Mouse (Mus musculus): Measurements from ENCODE around the gene Prl2c2.
"Not testable (repeated sequence)": the region's sequence is repeated elsewhere in the genome, so short reads cannot be mapped to it uniquely, and the experiment has no call there.

Gene Prl2c2

GRCm38 (mm10) chr13:13005283-13005682, at the start of gene Prl2c2:
Gene Prl2c2, minus strand, starts transcription at chr13:13005383.
- CTCF ChIA-PET, POLR2A ChIA-PET: not testable (repeated sequence)

GRCm38 (mm10) chr13:13025872-13026271, 20.7 kb upstream of the Prl2c2 start:
- POLR2A ChIA-PET, CTCF ChIA-PET: not testable (repeated sequence)

DNA sequence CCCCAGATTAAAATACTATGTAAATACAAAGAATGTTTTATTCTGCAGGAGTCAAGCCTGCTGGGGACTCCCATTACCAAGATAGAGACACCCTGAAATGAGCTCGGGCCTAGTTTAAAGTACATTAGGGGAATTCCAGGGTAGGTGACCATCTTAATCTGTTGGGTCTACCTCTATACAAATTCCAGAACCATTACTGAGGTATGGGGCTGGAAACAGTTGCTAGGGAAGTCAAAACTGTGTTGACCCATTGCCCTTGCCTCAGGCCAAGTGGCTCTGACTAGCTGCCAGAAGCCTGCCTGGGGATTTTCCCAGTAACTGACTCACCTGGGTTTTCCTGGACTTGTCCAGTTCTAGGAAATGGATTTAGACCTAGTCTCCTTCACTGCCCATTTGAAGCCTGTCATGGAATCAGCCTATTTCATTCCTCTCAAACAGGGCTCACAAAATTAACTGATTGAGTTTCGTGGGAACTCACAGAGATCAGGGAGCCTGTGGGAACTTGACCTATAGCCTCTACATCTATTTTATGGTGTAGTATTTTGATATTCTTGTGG, 8.9 kb upstream of the Prl2c2 start:
- CTCF ChIA-PET, POLR2A ChIA-PET: not testable (repeated sequence)
